Mouse (Mus musculus) testis, postnatal 10 days (tissue): ENCODE data around the gene Rin3.

Source experiments
- DNase-seq: peaks from one replicate; pipeline ENCODE4 v3.0.0; 2021; ENCODE audit warnings: low spot score

Gene Rin3

GRCm38 (mm10) chr12:102330731-102331130, 47.9 kb downstream of the Rin3 start:
- DNase-seq, result no peak

GRCm38 (mm10) chr12:102333101-102333500, 50.3 kb downstream of the Rin3 start:
- no peak for DNase-seq

DNA sequence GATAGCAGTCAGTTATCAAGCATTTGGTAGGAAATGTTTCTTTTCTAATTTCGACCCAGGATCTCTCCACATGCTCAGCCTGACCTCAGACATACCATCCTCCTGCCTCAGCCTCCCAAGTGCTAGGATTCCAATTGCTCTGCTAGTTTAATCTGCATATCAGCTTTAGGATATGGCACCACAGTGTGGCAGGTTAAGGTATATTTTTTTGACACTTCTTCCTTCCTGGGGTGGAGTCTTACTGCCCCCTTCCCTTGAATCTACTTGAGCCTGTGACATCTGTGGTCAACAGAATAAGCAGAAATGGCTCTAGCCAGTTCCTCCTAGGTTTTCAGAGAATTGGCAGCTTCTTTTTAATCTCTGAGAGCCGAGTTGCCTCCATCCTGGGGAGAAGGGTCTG, 56.2 kb downstream of the Rin3 start:
- no peak for DNase-seq

- DNase-seq, result no peak
Measured at GRCm38 (mm10) chr12:102340471-102340870, 57.6 kb downstream of the Rin3 start.

- no peak for DNase-seq
Measured at GRCm38 (mm10) chr12:102342147-102342546, 59.3 kb downstream of the Rin3 start.

- no peak for DNase-seq
Measured at GRCm38 (mm10) chr12:102342602-102343001, 59.8 kb downstream of the Rin3 start.

DNA sequence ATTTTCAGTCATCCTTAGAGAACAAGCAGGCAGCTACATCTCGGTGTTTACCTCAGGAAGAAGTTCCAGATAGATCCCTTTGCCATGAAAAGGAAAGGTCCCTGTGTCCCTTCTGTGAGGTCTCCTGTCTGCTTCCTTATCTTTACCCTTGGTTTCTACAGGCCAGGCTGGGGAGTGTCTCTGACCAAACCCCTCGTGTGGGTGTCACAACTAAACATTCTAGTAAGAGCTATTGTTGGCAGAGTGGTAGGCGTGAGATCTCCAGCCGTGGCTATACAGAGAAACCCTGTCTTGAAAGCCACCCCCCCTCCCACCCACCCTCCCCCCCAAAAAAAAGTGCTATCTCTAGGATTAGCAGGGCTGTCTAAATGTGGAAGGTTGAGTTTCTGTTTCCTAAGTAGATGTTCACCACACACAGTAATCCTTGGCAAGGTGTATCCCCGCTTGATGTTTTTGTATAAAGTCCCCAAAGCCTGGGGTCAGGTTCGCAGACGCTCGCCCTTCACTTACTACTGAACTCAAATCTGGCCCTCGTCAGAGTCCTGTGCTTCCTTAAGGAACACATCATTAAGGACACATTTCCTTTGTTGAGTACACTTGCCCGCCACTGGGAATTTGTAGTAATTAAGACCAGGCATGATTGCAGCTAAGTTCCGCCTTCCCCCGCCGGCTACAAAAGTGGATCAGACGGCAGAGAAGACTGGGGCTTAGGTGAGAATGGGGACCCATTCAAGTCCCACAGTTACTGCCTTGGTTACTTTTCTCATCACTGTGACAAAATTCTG, 62.4 kb downstream of the Rin3 start:
- no peak for DNase-seq

- DNase-seq, result peak; percentile 71
Measured at GRCm38 (mm10) chr12:102346507-102346906, 63.7 kb downstream of the Rin3 start.

DNA sequence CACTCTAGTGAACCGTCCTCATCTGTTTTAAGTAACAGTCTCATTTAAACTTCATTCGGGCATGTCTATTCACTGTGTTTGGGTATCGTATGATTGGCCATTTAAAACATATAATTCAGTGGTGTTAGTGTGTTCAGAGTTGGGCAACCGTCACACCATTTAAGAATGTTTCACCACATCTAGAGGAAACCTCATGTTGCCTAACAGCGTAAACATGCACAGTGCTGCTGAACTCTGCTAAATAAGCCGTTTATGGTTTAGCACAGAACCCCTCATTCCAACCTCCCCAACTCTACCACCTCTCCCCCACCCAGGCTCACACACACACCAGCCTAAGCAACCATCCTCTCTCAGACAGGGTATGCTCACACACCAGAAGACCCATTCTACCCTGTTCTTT, 65.6 kb downstream of the Rin3 start:
- DNase-seq, result no peak

GRCm38 (mm10) chr12:102350997-102351396, 68.1 kb downstream of the Rin3 start:
- no peak for DNase-seq

DNA sequence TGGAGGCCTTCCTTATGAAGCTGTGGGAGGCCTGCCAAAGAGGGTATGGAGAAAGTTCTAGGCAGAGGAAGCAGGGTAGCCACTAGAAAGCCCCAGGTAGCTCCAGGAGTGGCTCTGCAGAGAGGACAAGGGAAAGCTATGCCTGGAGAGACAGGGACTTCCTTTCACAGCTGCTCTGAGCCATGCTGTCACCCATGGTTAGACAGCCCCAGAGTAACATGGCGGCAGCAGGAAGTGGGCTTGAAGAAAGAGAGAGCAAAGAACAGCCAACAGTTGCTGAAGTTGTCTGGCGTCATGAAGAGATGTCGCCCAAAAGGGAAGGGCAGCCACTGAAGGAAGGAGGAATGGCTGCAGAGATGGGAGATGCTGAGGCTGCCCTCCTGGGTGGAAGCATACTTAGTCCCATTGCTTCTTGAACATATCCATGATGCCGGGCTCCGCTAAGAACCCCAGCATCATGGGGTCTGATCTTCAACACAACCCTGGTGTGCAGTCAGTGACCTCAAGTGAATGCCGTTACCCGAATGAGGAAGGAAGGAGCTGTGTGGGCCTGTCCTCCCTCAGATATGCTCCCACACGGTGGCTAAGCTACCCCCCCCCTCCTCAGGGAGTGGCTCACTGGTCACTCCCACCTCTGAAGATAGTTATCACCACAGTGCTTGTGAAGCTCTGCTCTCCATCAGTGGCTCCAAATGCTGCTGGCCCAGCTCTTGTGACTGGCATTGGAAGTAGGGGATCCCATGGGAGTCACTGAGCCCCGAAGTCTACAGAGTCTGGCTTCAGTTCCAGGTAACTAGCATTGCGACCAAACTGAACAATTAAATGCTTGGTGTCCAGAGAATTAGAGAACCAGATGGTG, 71.5 kb downstream of the Rin3 start:
- no peak for DNase-seq

DNA sequence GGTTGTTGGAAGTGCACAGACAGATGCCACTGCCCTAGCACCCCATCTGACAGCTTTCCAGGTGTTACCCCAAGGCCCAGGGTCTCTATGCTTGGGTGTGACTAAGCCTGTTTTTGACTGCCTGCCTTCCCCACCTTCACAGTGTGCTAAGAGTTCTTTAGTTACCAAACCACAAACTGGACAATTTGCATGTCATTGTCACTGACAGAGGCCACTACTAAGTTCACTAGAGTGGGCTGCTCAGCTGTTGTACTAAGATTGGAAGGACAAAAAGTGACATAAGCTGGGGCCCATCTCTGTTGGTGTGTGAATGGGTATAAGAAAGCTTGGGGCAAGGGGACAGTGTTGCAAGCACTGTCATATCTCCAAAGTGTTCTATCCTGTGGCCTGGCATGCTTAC, 72.9 kb downstream of the Rin3 start:
- DNase-seq, result no peak

GRCm38 (mm10) chr12:102356781-102357180, 73.9 kb downstream of the Rin3 start:
- no peak for DNase-seq

DNA sequence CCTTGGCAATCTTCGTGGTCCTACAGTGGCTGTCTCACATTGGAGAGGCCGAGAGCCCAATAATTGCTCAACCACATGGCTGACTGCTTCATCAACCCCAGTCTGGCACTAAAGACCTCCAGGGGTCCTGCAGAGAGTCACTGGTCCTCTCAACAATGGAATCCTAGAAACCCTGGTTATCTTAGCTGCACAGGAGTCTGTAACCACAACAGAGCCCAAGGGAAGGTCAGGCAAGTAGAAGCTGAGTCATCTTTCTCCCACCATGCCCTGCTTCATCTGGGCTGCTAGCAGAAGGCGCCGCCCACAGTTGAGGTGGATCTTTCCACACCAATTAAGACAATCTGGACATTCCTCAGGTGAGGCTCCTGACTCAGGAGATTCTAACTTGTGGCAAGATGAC, 76.5 kb downstream of the Rin3 start:
- no peak for DNase-seq

DNA sequence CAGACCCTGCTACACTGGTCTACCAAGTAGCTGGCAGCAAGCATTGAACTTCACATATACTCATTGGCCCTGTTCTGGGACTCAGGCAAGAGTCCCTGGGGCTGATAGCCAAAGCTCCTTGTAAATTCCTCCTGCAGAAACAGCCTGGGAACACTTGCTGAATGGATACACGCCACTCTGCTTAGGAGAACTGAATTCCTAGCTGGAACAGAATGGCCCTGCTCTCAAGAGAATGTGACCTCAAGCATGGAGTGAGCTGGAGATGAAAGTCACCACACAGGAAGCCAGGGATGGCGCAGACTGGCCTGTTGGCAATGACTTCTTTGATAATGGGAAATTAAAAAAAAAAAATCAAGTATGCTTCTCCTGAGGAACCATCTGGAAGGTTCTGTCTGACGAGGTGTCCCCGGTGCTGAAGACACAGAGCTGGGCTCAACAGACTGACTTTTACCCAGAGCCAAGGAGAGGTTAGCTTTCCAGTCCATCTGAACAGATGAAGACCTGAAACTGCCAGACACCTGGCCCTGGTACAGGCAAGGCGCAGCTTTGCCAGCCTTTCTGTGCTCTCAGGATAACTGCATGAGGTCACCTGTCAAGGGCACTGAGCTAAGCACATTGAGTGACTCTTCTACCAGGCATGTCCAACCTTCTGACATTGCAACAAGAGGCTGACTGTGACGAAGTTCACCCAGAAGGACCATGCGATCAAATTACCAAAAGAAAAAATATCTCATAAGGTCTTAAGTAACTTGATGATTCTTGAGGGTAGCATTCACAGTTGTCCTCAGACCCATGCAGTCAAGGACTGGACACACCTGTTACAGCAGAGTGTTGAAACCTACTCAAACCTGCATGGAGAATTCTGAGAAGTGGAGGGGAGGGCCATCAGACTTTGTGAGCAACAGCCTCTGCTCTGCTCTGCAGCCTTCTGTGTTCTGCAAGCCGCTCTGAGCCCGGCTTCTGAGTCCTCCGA, 78.6 kb downstream of the Rin3 start:
- DNase-seq, result no peak

DNA sequence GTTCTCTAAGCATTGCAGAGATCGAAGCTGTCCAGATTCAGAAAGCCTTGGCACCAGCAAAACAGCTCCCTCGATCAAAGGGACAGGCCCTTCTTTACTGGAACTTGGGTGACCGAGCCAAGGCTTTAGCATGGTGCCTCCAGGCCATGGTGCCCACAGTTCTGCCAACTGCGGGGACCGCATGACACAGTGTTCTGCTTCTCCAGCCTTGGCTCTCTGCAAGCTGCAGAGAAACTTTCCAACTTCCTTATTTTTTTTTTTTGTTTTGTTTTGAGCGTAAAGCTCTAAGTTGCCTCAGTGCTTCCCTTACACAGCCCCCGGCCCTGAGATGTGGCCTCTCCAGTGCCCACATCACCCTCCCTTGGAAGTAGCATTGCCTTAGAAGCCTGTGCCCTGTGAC, 82.2 kb downstream of the Rin3 start:
- DNase-seq, result no peak

- DNase-seq, result no peak
Measured at GRCm38 (mm10) chr12:102366126-102366816, 83.4 kb downstream of the Rin3 start.

DNA sequence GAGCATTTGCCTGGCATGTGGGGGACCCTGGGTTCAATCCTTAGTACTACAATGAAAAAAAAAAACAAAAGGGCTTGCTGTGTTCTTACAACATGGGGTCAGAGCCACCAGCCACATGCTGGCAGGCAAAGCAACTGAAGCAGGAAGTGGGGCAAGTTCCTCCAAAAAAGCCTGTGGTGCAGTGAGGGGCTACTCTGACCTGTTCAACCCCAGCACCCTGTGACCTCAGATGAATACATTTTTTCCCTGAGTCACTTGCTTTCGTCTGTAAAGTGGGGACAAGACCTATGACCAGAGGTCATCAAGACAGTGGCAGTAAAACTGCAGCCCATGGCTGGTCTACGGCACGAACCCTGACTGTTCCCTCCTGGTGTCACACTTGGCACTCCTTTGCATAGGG, 84.2 kb downstream of the Rin3 start:
- no peak for DNase-seq

- no peak for DNase-seq
Measured at GRCm38 (mm10) chr12:102368066-102368465, 85.2 kb downstream of the Rin3 start.

- peak; percentile 56 for DNase-seq
Measured at GRCm38 (mm10) chr12:102368556-102368955, 85.7 kb downstream of the Rin3 start.

DNA sequence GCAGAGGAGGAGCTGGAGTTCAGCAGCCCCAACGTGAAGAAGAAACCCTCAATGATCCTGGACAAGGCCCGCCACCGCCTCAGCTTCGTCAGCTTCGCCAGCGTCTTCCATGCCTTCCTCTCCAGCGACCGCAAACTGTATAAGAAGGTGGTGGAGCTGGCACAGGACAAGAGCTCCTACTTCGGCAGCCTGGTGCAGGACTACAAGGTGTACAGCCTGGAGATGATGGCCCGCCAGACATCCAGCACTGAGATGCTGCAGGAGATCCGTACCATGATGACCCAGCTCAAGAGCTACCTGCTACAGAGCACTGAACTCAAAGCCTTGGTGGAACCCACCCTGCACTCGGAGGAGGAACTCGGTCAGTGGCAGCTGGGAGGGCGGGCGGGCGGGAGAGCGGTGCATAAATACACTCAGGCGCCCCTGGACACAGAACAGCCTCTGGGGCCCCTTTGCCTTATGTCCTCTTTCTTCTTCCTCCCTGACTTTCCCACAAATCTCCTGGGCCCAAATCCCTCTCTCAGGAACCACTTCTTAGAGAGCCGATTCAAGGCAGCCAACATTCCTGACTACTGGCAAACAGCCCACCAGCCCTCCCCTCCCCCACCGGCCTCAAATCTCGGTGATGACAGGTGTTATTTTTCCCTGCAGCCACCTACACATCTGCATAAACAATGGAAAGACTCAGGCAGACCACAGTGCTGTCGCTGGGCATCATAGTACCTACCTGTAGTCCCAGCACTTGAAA, 86.8 kb downstream of the Rin3 start:
- DNase-seq, result peak; percentile 58
